Mouse (Mus musculus): ENCODE measurements around the gene Vps13d. TPM values are rescaled to one million over a fixed set of nuclear protein-coding genes. Genes with fewer than 3 reads are reported as not detected.

Gene Vps13d
- polyA plus RNA-seq, 1 experiment from 2014 or later = 8.5 TPM

GRCm38 (mm10) chr4:145104917-145105316, 89.9 kb downstream of the Vps13d start:
- ATAC-seq (ENCODE audit: insufficient read depth) = no peak
- H3K9ac ChIP-seq = no peak overlapping the region
- H3K4me3 ChIP-seq (ENCODE audit: low read depth, low read length) = no peak overlapping the region
- no peaks in the 10 kb centered on the region for H3K4me1 ChIP-seq (ENCODE audit: insufficient read depth)
- no peak for DNase-seq
- H3K27me3 ChIP-seq (ENCODE audit: insufficient read depth, low read length) = no peaks in the 10 kb centered on the region
- H3K27ac ChIP-seq (ENCODE audit: low read depth) = no peak overlapping the region
- no peaks in the 10 kb centered on the region for H3K9me3 ChIP-seq (ENCODE audit: low read depth, low read length)
- TF ChIP-seq CTCF (IDR thresholded peaks at IDR 0.05; ENCODE audit: low read depth) = no peak
- H3K4me2 ChIP-seq = no peak overlapping the region
- 73% methylated on average over 2 of the region's 2 CpGs for WGBS
- H3K36me3 ChIP-seq (ENCODE audit: insufficient read depth) = peaks cover 38% of the 10 kb centered on the region

GRCm38 (mm10) chr4:145103617-145104016, 91.2 kb downstream of the Vps13d start:
- no peak for ATAC-seq (ENCODE audit: insufficient read depth)
- no peak overlapping the region for H3K4me2 ChIP-seq
- TF ChIP-seq CTCF (IDR thresholded peaks at IDR 0.05; ENCODE audit: low read depth) = no peak
- H3K36me3 ChIP-seq (ENCODE audit: insufficient read depth) = peaks cover 49% of the 10 kb centered on the region
- no peaks in the 10 kb centered on the region for H3K4me1 ChIP-seq (ENCODE audit: insufficient read depth)
- DNase-seq = no peak
- H3K27ac ChIP-seq (ENCODE audit: low read depth) = no peak overlapping the region
- no peaks in the 10 kb centered on the region for H3K9me3 ChIP-seq (ENCODE audit: low read depth, low read length)
- no peak overlapping the region for H3K4me3 ChIP-seq (ENCODE audit: low read depth, low read length)
- H3K9ac ChIP-seq = no peak overlapping the region
- H3K27me3 ChIP-seq (ENCODE audit: insufficient read depth, low read length) = no peaks in the 10 kb centered on the region

DNA sequence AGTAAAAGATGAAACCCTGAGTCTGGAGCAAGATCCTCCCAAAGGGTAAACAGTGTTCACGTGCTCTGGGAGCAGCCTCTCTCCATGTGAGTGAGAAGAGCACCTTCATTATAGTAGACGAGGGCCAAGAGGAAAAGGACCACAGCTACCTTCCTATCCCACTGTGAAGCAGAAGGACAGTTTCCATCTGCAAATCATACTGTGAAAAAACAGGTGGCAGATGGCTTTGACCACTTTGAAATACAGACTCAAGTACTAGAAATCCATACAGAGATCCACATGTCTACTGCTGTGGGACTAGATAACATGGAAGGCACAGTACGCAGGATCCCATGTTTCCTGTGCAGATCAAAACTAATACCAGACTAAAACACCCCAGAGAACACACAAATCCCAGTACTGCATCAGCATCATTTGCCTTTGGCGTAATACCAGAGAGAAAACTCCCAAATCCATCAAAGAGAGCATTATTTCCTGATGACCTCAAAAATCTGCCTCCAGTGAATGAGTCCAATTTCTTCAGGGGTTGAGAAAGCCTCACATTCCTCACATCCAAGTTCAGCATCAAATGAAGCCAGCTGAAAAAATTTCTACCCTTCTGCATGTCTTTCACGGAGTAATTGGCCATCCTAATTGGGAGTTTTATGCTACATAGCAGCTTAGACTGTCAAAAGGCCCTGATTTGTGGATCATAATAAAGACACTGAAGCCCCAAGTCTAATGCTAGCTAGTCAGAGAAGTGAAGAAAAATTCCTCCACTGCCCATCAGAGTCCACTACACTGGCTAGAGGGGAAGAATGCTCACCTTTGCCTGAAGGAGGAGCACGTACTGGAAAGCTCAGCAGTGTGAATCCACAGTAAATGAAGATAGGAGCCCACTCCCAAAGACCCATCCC, 92.7 kb downstream of the Vps13d start:
- Histone ChIP-seq H3K9ac (no peak overlapping the region), H3K36me3 (ENCODE audit: insufficient read depth) (peaks cover 55% of the 10 kb centered on the region), H3K4me3 (ENCODE audit: low read depth, low read length) (no peak overlapping the region), H3K27me3 (ENCODE audit: insufficient read depth, low read length) (no peaks in the 10 kb centered on the region), H3K9me3 (ENCODE audit: low read depth, low read length) (no peaks in the 10 kb centered on the region), H3K4me2 (no peak overlapping the region), H3K27ac (ENCODE audit: low read depth) (no peak overlapping the region), H3K4me1 (ENCODE audit: insufficient read depth) (no peaks in the 10 kb centered on the region)
- DNase-seq = no peak
- ATAC-seq (ENCODE audit: insufficient read depth) = no peak
- 79% methylated on average over 6 of the region's 6 CpGs for WGBS
- no peak for TF ChIP-seq CTCF (IDR thresholded peaks at IDR 0.05; ENCODE audit: low read depth)

DNA sequence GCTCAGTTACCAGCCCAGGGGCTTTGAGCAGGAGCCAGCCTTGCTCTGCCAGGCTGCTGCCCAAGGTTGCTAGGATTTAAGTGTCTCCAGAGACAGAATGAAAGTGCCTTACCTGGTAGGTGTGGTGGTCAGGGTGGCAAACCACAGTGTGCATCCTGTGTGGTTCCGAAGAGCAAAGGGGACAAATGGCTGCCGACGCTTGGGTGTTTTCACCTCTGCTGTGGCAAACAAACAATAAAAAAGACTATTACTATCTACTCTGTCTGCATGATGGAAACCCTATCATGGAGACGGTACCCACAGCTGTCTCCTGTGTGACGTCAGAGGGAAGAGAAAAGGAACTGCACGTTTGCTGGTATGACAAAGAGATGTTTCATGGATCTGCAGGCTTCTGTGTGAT, 95.0 kb downstream of the Vps13d start:
- ATAC-seq (ENCODE audit: insufficient read depth) = no peak
- Histone ChIP-seq H3K27ac (ENCODE audit: low read depth) (no peak overlapping the region), H3K9me3 (ENCODE audit: low read depth, low read length) (no peaks in the 10 kb centered on the region), H3K36me3 (ENCODE audit: insufficient read depth) (peaks cover 54% of the 10 kb centered on the region), H3K4me2 (no peak overlapping the region), H3K27me3 (ENCODE audit: insufficient read depth, low read length) (no peaks in the 10 kb centered on the region), H3K4me1 (ENCODE audit: insufficient read depth) (no peaks in the 10 kb centered on the region), H3K4me3 (ENCODE audit: low read depth, low read length) (no peak overlapping the region), H3K9ac (no peak overlapping the region)
- DNase-seq = no peak
- TF ChIP-seq CTCF (IDR thresholded peaks at IDR 0.05; ENCODE audit: low read depth) = no peak
- WGBS = 88% methylated on average over 6 of the region's 6 CpGs

- Histone ChIP-seq H3K9ac (no peak overlapping the region), H3K9me3 (ENCODE audit: low read depth, low read length) (no peaks in the 10 kb centered on the region), H3K4me1 (ENCODE audit: insufficient read depth) (no peaks in the 10 kb centered on the region), H3K27me3 (ENCODE audit: insufficient read depth, low read length) (no peaks in the 10 kb centered on the region), H3K36me3 (ENCODE audit: insufficient read depth) (peaks cover 56% of the 10 kb centered on the region), H3K4me2 (no peak overlapping the region), H3K4me3 (ENCODE audit: low read depth, low read length) (no peak overlapping the region), H3K27ac (ENCODE audit: low read depth) (no peak overlapping the region)
- no peak for DNase-seq
- TF ChIP-seq CTCF (IDR thresholded peaks at IDR 0.05; ENCODE audit: low read depth) = no peak
- ATAC-seq (ENCODE audit: insufficient read depth) = no peak
- WGBS = 74% methylated on average over 1 of the region's 1 CpGs
These were observed 95.5 kb downstream of the Vps13d start for GRCm38 (mm10) chr4:145099344-145099743.

GRCm38 (mm10) chr4:145097974-145098373, 96.8 kb downstream of the Vps13d start:
- Histone ChIP-seq H3K4me1 (ENCODE audit: insufficient read depth) (no peaks in the 10 kb centered on the region), H3K4me3 (ENCODE audit: low read depth, low read length) (no peak overlapping the region), H3K9ac (no peak overlapping the region), H3K4me2 (no peak overlapping the region), H3K27ac (ENCODE audit: low read depth) (no peak overlapping the region), H3K9me3 (ENCODE audit: low read depth, low read length) (no peaks in the 10 kb centered on the region), H3K36me3 (ENCODE audit: insufficient read depth) (peaks cover 64% of the 10 kb centered on the region), H3K27me3 (ENCODE audit: insufficient read depth, low read length) (no peaks in the 10 kb centered on the region)
- 89% methylated on average over 3 of the region's 3 CpGs for WGBS
- no peak for TF ChIP-seq CTCF (IDR thresholded peaks at IDR 0.05; ENCODE audit: low read depth)
- DNase-seq = no peak
- no peak for ATAC-seq (ENCODE audit: insufficient read depth)

- no peaks in the 10 kb centered on the region for H3K27me3 ChIP-seq (ENCODE audit: insufficient read depth, low read length)
- no peak overlapping the region for H3K4me3 ChIP-seq (ENCODE audit: low read depth, low read length)
- no peak for TF ChIP-seq CTCF (IDR thresholded peaks at IDR 0.05; ENCODE audit: low read depth)
- H3K4me2 ChIP-seq = no peak overlapping the region
- H3K9ac ChIP-seq = no peak overlapping the region
- no peaks in the 10 kb centered on the region for H3K9me3 ChIP-seq (ENCODE audit: low read depth, low read length)
- ATAC-seq (ENCODE audit: insufficient read depth) (no peak), DNase-seq (no peak)
- H3K27ac ChIP-seq (ENCODE audit: low read depth) = no peak overlapping the region
- peaks cover 64% of the 10 kb centered on the region for H3K36me3 ChIP-seq (ENCODE audit: insufficient read depth)
- 84% methylated on average over 5 of the region's 5 CpGs for WGBS
- H3K4me1 ChIP-seq (ENCODE audit: insufficient read depth) = no peaks in the 10 kb centered on the region
These were observed 98.2 kb downstream of the Vps13d start for GRCm38 (mm10) chr4:145096481-145097039.
